In genomic region chr9:44552161-44552560, GRCm38 (mm10) we compare ENCODE assay signal across 12 mouse cellular contexts. TPM values are rescaled to one million over a fixed set of nuclear protein-coding genes. Genes with fewer than 3 reads are reported as not detected.
DNase-seq lines count a peak whose midpoint lies in the region; ATAC-seq and TF ChIP-seq lines count a peak whose summit lies in the region.
"Had no signal": no experiment of that assay in that cellular context is flagged by ENCODE, and none has a peak within 500 bp of the region (broad histone marks: within the 10 kb centered on the region; RNA-seq: fewer than 3 reads in every experiment).

No protein-coding gene starts in this region.

- intact Hi-C loops in gastrocnemius, postnatal 14 days (cut with DNase I; ENCODE audit: low total_unique reads): no loop called here
- intact Hi-C loops in left cerebral cortex, postnatal 36 days (cut with DNase I): no loop called here

- no peak overlapping the region for H3ac ChIP-seq in C2C12 (ENCODE audit: control insufficient read depth, insufficient read length, low read depth)

- H3K4me3 ChIP-seq in C2C12 (ENCODE audit: insufficient read depth, poor library complexity, severe bottlenecking): no peak overlapping the region
- no peak overlapping the region for H3K4me3 ChIP-seq in intestine, embryonic 16.5 days (ENCODE audit: low read length)
- no peak overlapping the region for H3K4me3 ChIP-seq in midbrain, embryonic 14.5 days (replicated peaks; ENCODE audit: low read depth, low read length)
- H3K4me3 ChIP-seq: midbrain, embryonic 12.5 days had no signal

- H3K9me3 ChIP-seq in intestine, embryonic 16.5 days (ENCODE audit: control insufficient read depth, low read length): no peaks in the 10 kb centered on the region
- no peaks in the 10 kb centered on the region for H3K9me3 ChIP-seq in midbrain, embryonic 14.5 days (ENCODE audit: control insufficient read depth, low read length)
- H3K9me3 ChIP-seq: midbrain, embryonic 12.5 days had no signal

- WGBS in intestine, embryonic 16.5 days: 62% methylated on average over 8 of the region's 8 CpGs
- WGBS in midbrain, embryonic 14.5 days: 82% methylated on average over 8 of the region's 8 CpGs

- no peaks in the 10 kb centered on the region for H3K79me3 ChIP-seq in C2C12 (ENCODE audit: low read depth)

- no peak overlapping the region for H3K9ac ChIP-seq in intestine, embryonic 16.5 days (ENCODE audit: low read depth, low read length)
- no peak overlapping the region for H3K9ac ChIP-seq in midbrain, embryonic 14.5 days (replicated peaks; ENCODE audit: low read length)
- H3K9ac ChIP-seq: hindbrain, embryonic 14.5 days; midbrain, embryonic 12.5 days had no signal

- H3K27ac ChIP-seq in intestine, embryonic 16.5 days (ENCODE audit: low read length): no peak overlapping the region
- no peak overlapping the region for H3K27ac ChIP-seq in midbrain, embryonic 14.5 days (replicated peaks; ENCODE audit: low read depth, low read length)
- H3K27ac ChIP-seq: hindbrain, embryonic 14.5 days; midbrain, embryonic 12.5 days had no signal

- H3K36me3 ChIP-seq in C2C12 (ENCODE audit: control insufficient read depth, insufficient read depth): no peaks in the 10 kb centered on the region
- no peaks in the 10 kb centered on the region for H3K36me3 ChIP-seq in intestine, embryonic 16.5 days (ENCODE audit: control insufficient read depth, insufficient read depth, low read length)
- no peaks in the 10 kb centered on the region for H3K36me3 ChIP-seq in midbrain, embryonic 14.5 days (ENCODE audit: control insufficient read depth, insufficient read depth, low read length)
- H3K36me3 ChIP-seq: midbrain, embryonic 12.5 days had no signal

- H3K27me3 ChIP-seq in C2C12 (ENCODE audit: control insufficient read depth, insufficient read depth, insufficient read length): no peaks in the 10 kb centered on the region
- H3K27me3 ChIP-seq in intestine, embryonic 16.5 days (replicated peaks; ENCODE audit: control insufficient read depth, insufficient read depth, low read length): no peaks in the 10 kb centered on the region
- no peaks in the 10 kb centered on the region for H3K27me3 ChIP-seq in midbrain, embryonic 14.5 days (ENCODE audit: control insufficient read depth, insufficient read depth, low read length)
- H3K27me3 ChIP-seq: midbrain, embryonic 12.5 days had no signal

- H3K4me2 ChIP-seq in intestine, embryonic 16.5 days (ENCODE audit: low read depth, low read length): no peak overlapping the region
- H3K4me2 ChIP-seq in midbrain, embryonic 14.5 days (ENCODE audit: low read length): no peak overlapping the region
- H3K4me2 ChIP-seq: hindbrain, embryonic 14.5 days; midbrain, embryonic 12.5 days had no signal

- DNase-seq in gastrocnemius, postnatal 14 days: peak; percentile 50
- DNase-seq in gastrocnemius, adult 18-20 months (ENCODE audit: low spot score): no peak
- DNase-seq in lung, postnatal 4 days: peak; percentile 82 to 84
- no peak for DNase-seq in right cerebral cortex, postnatal 25 days
- no peak for DNase-seq in left cerebral cortex, postnatal 36 days (ENCODE audit: low spot score in 2 of 2)
- DNase-seq in midbrain, embryonic 14.5 days: no peak
- DNase-seq: retina, postnatal 1 day had no signal

- ATAC-seq in intestine, embryonic 16.5 days: peak; percentile 63
- no peak for ATAC-seq in midbrain, embryonic 14.5 days (ENCODE audit: low FRiP score, low TSS enrichment)

- no peak for TF ChIP-seq CTCF in C2C12 (IDR thresholded peaks at IDR 0.05; ENCODE audit: control insufficient read depth, insufficient read depth, insufficient read length)

- H3K79me2 ChIP-seq in C2C12 (ENCODE audit: control insufficient read depth, insufficient read depth): no peaks in the 10 kb centered on the region

- H3K4me1 ChIP-seq in intestine, embryonic 16.5 days (ENCODE audit: control insufficient read depth, insufficient read depth, low read length): no peaks in the 10 kb centered on the region
- H3K4me1 ChIP-seq in midbrain, embryonic 14.5 days (ENCODE audit: control insufficient read depth, insufficient read depth, low read length): no peaks in the 10 kb centered on the region
- H3K4me1 ChIP-seq: midbrain, embryonic 12.5 days had no signal

TF ChIP-seq in C2C12, 6 proteins besides CTCF, POLR2A, EP300 and RAD21:
- TF ChIP-seq CEBPB (IDR thresholded peaks at IDR 0.05; ENCODE audit: low read depth) (peak; percentile 6), FOSL1 (IDR thresholded peaks at IDR 0.05; ENCODE audit: insufficient read depth, low read length, poor library complexity, severe bottlenecking) (peak; percentile 3), MAX (IDR thresholded peaks at IDR 0.05) (no peak), USF1 (IDR thresholded peaks at IDR 0.05; ENCODE audit: low read depth) (no peak), MYOG (IDR thresholded peaks at IDR 0.05; ENCODE audit: control insufficient read depth, extremely low read depth, insufficient read length) (no peak), MYOD1 (IDR thresholded peaks at IDR 0.05; ENCODE audit: control insufficient read depth, insufficient read length, low read depth) (no peak)

RNA-seq across cellular contexts. Expression of gene Cxcr5, which starts 9.5 kb away (rescaled TPM):
- not detected for total RNA-seq in gastrocnemius, postnatal 14 days (2021)
- total RNA-seq in gastrocnemius, adult 18-20 months (2021): not detected
- polyA plus RNA-seq in C2C12 (2012; fragmentation: generic; extraction: Trizol): not detected
- 1.1 TPM in 2 replicates for polyA plus RNA-seq in intestine, embryonic 16.5 days (2015; fragmentation: Nextera tagmentation; extraction: Ambion mirVana)
- not detected for total RNA-seq in left cerebral cortex, postnatal 36 days (2021)
- polyA plus RNA-seq in midbrain, embryonic 14.5 days (2014; fragmentation: Nextera tagmentation; extraction: Ambion mirVana): 0.11 TPM in 1 of 2 replicates, not detected in the other
- total RNA-seq: left cerebral cortex, postnatal 25 days had no signal
- polyA plus RNA-seq: hindbrain, embryonic 14.5 days; midbrain, embryonic 12.5 days had no signal

RNA-seq across cellular contexts. Expression of gene Ddx6, which starts 52.5 kb away (rescaled TPM):
- 10 to 100 TPM; 61.8 to 62.2 TPM for total RNA-seq in gastrocnemius, postnatal 14 days (2021)
- total RNA-seq in gastrocnemius, adult 18-20 months (2021): 10 to 100 TPM; 68.4 to 69.8 TPM
- 29.9 TPM for polyA plus RNA-seq in C2C12 (2012; fragmentation: generic; extraction: Trizol)
- polyA plus RNA-seq in intestine, embryonic 16.5 days (2015; fragmentation: Nextera tagmentation; extraction: Ambion mirVana): 8.1 and 9.8 TPM in 2 replicates
- 100 to 1,000 TPM; 128 to 140 TPM for total RNA-seq in left cerebral cortex, postnatal 36 days (2021)
- 26.4 and 51.8 TPM in 2 replicates for polyA plus RNA-seq in midbrain, embryonic 14.5 days (2014; fragmentation: Nextera tagmentation; extraction: Ambion mirVana)

Comparison
In these comparisons a context has a peak if more than half of its experiments do, and no peak if none do; other contexts are left out.
1. DNase-seq: peak in gastrocnemius, postnatal 14 days (single experiment) and lung, postnatal 4 days (2 of 2); none in gastrocnemius, adult 18-20 months (single experiment), right cerebral cortex, postnatal 25 days (single experiment), left cerebral cortex, postnatal 36 days (0 of 2) and midbrain, embryonic 14.5 days (single experiment).